Mouse (Mus musculus): ENCODE measurements around the gene Appl1. TPM values are rescaled to one million over a fixed set of nuclear protein-coding genes. Genes with fewer than 3 reads are reported as not detected.

Appl1 gene
- total RNA-seq (2023) = 35.9 to 53.5 TPM (median 50.0 TPM) in 4 replicates

DNA sequence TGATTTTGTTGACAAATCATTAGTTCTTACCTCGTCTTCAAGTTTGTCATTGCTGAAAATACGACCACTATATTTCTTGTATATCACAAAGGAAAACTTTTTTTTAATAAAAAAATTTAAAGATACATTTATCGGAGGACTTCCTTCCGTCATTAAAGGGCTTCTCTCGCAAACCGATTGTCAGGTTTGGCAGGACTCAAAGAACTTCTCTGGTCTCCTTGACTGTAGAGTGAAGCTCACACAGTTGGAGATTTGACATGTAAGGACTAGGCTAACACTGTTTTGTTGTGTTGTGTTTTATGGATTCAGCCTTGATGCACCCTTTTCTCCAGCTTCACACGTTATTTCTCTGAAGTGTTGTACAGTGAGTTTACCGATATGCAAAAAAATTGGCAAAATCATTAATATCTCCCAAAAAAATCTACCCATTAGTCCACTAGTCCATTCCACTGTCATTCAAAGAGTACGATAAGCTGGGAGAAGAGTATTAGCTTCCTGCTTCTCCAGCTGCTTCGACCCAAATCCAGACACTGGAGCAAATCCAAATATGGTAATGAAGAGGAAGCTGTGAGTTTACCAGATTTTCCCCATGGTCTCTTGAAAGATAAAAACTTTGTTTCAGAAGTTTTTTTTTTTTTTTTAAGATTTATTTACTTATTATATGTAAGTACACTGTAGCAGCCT, at the start of gene Appl1:
TSS of gene Appl1 (minus strand) at position 127 of the 684 bp plus-strand sequence.

DNA sequence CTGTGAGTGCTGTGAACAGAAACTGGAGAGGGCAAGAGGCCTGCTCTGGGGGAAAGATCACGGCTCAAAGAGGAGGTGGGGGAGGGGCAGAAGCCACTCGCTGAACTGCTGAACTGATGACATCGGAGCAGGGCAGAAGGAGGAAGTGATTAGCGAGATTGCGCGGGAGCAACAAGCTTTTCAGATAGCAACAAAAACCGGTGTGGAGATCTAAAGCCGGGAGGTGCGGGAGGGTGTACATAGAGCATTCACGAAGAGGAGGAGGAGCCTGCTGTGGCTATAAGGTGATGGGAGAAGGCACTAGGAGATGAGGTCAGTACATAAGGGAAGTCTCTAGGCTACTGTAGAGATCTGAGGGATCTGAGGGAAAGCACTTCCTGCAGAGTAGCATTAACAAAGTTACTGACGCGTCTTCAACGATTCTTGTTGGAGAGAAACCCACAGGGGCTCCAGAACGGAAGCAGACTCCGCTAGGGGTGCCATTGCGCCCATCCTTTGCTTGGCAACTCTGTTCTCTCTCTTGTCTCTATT, 23.2 kb upstream of the Appl1 start, which contains the start of gene Hesx1:
TSS of gene Hesx1 (plus strand) at position 206 of the 531 bp plus-strand sequence.

DNA sequence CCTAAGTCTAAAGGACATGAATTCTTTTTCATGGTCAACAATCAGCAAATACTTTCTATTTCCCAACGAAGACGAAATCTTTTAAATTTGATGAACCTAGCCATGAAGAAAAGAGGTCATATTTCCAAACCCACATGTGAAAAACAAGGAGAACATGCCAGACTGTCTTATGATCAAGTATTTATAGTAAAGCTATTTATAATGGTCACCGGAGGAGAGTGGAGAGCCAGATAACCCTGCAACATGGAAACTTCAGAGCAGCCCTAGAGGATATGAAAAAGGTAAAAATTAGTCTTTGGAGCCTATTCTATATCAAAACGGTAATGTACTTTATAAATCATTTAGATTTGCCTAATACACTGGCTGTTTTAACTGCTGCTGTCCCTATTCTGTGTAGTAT, 76.6 kb downstream of the Appl1 start, which contains the start of gene Asb14:
TSS of gene Asb14 (plus strand) at position 166 of the 400 bp plus-strand sequence.

Other genes with a start within 250 kb of the Appl1 start
- not detected in 4 replicates for gene Asb14, start 76.7 kb downstream of the Appl1 start, total RNA-seq (2023)
- 0.63 to 0.78 TPM in 2 of 4 replicates, not detected in the others for gene Hesx1, start 23.2 kb upstream of the Appl1 start, total RNA-seq (2023)
- gene Il17rd, start 67.7 kb upstream of the Appl1 start, total RNA-seq (2023) = 2.2 to 3.3 TPM (median 2.7 TPM) in 4 replicates
- 106 to 122 TPM (median 113 TPM) in 4 replicates for gene Arhgef3, start 143.7 kb upstream of the Appl1 start, total RNA-seq (2023)

Data from B cell, adult 62 days (primary cell).